8 mouse cellular contexts compared by ENCODE assay signal in genomic region chr7:97679239-97679638, GRCm38 (mm10). TPM values are rescaled to one million over a fixed set of nuclear protein-coding genes. Genes with fewer than 3 reads are reported as not detected.
A peak's percentile ranks its signal among the peaks of the same experiment; 100 is the strongest.
DNase-seq lines count a peak whose midpoint lies in the region; ATAC-seq and TF ChIP-seq lines count a peak whose summit lies in the region.
"Had no signal": no experiment of that assay in that cellular context is flagged by ENCODE, and none has a peak within 500 bp of the region (broad histone marks: within the 10 kb centered on the region; RNA-seq: fewer than 3 reads in every experiment).

No protein-coding gene starts in this region.

- no peak for TF ChIP-seq POLR2A in CH12.LX (IDR thresholded peaks at IDR 0.05; ENCODE audit: low read depth, low read length)

- no peaks in the 10 kb centered on the region for H3K9me3 ChIP-seq in CH12.LX (replicated peaks; ENCODE audit: low read length)
- H3K9me3 ChIP-seq in hindbrain, embryonic 13.5 days, result no peaks in the 10 kb centered on the region
- H3K9me3 ChIP-seq: stomach, embryonic 15.5 days had no signal

- ATAC-seq in Patski, result no peak
- ATAC-seq in megakaryocyte, adult 5-6 weeks (ENCODE audit: poor library complexity, severe bottlenecking), result peak; percentile 49; the same call in 1 of the 2 replicates
- ATAC-seq in hindbrain, embryonic 13.5 days (ENCODE audit: low FRiP score), result no peak

- peak; percentile 33 for DNase-seq in layer of hippocampus, adult 9-10 months (ENCODE audit: low spot score)
- DNase-seq in layer of hippocampus, adult 8-10 months (ENCODE audit: low spot score in 2 of 2), result no peak
- DNase-seq in CH12.LX (ENCODE audit: extremely low read depth) (peak; percentile 24), Patski (ENCODE audit: low read depth, low spot score) (no peak)
- no peak for DNase-seq in adrenal gland, postnatal 14 days

- no peaks in the 10 kb centered on the region for H3K4me1 ChIP-seq in CH12.LX (ENCODE audit: control insufficient read depth in 1 of 2, insufficient read depth in 2 of 2)
- H3K4me1 ChIP-seq in hindbrain, embryonic 13.5 days (replicated peaks), result no peaks in the 10 kb centered on the region
- H3K4me1 ChIP-seq: stomach, embryonic 15.5 days had no signal

- 23% methylated on average over 1 of the region's 1 CpGs for WGBS in hindbrain, embryonic 13.5 days

- TF ChIP-seq CTCF in CH12.LX (conservative IDR thresholded peaks at IDR 0.05 in 1 of 2, IDR thresholded peaks at IDR 0.05 in 1 of 2; ENCODE audit: low read depth in 2 of 2, low read length in 2 of 2), result peak in 1 of 2 experiments; percentile 59; a peak in 2 of 4 replicates
- peak; percentile 47 for TF ChIP-seq CTCF in Patski (IDR thresholded peaks at IDR 0.05)

- TF ChIP-seq RAD21 in CH12.LX (IDR thresholded peaks at IDR 0.05; ENCODE audit: low read depth, low read length), result peak; percentile 35

- H3K27ac ChIP-seq in CH12.LX (ENCODE audit: insufficient read depth, low read depth), result no peak overlapping the region
- H3K27ac ChIP-seq in hindbrain, embryonic 13.5 days, result no peak overlapping the region
- H3K27ac ChIP-seq: stomach, embryonic 15.5 days had no signal

- no peak overlapping the region for H3K4me3 ChIP-seq in CH12.LX (replicated peaks in 1 of 3; ENCODE audit: low read depth in 2 of 3, low read length in 2 of 3, poor library complexity in 1 of 3)
- no peak overlapping the region for H3K4me3 ChIP-seq in hindbrain, embryonic 13.5 days
- H3K4me3 ChIP-seq: stomach, embryonic 15.5 days had no signal

- POLR2A ChIA-PET in Patski (lab: Charles Lee), result no interaction called here

- H3K4me2 ChIP-seq in CH12.LX (ENCODE audit: insufficient read depth, low read depth, poor library complexity, severe bottlenecking), result no peak overlapping the region
- no peak overlapping the region for H3K4me2 ChIP-seq in hindbrain, embryonic 13.5 days
- H3K4me2 ChIP-seq: stomach, embryonic 15.5 days had no signal

- CTCF ChIA-PET in Patski (lab: Charles Lee), result interaction anchor here (0.9 to 1.9 kb wide), 4 partner anchors 11 to 254 kb away, joined by 3 to 11 read pairs (median 4); no protein-coding TSS in a partner anchor

- H3K27me3 ChIP-seq in CH12.LX (replicated peaks), result no peaks in the 10 kb centered on the region
- H3K27me3 ChIP-seq in Patski, result no peaks in the 10 kb centered on the region
- no peaks in the 10 kb centered on the region for H3K27me3 ChIP-seq in hindbrain, embryonic 13.5 days
- H3K27me3 ChIP-seq: stomach, embryonic 15.5 days had no signal

- dilution Hi-C loops in CH12.LX (cut with MboI; ENCODE audit: extremely low pct_ligation_motif_present, extremely low pct_unique_long_range_greater_than_20kb, low sequenced_read_pairs), result no loop called here

- H3K36me3 ChIP-seq in CH12.LX (replicated peaks in 1 of 2; ENCODE audit: control insufficient read depth in 1 of 2, insufficient read depth in 1 of 2, low read length in 1 of 2), result peaks cover 33 to 76% of the 10 kb centered on the region in 2 experiments
- peaks cover 58% of the 10 kb centered on the region for H3K36me3 ChIP-seq in hindbrain, embryonic 13.5 days

- in situ Hi-C loops in CH12.LX (cut with MboI; ENCODE audit: low pct_ligation_motif_present, low pct_unique_long_range_greater_than_20kb, low sequenced_read_pairs), result loop anchor here (25.0 kb wide), 1 partner anchor 242 kb away; no protein-coding TSS in a partner anchor
- in situ Hi-C loops in Patski (cut with MboI; ENCODE audit: low pct_unique_long_range_greater_than_20kb), result no loop called here

- H3K9ac ChIP-seq in CH12.LX (ENCODE audit: insufficient read depth, low read depth), result no peak overlapping the region
- no peak overlapping the region for H3K9ac ChIP-seq in hindbrain, embryonic 13.5 days
- H3K9ac ChIP-seq: stomach, embryonic 15.5 days had no signal

- no peaks in the 10 kb centered on the region for H3K79me2 ChIP-seq in CH12.LX (replicated peaks; ENCODE audit: control insufficient read depth, extremely low read depth, insufficient read depth, poor library complexity, severe bottlenecking)

- no peak for TF ChIP-seq EP300 in CH12.LX (IDR thresholded peaks at IDR 0.05; ENCODE audit: low read length)

TF ChIP-seq in CH12.LX, 34 proteins besides CTCF, POLR2A, EP300 and RAD21:
- TF ChIP-seq NRF1 (IDR thresholded peaks at IDR 0.05; ENCODE audit: low read depth, low read length) (no peak), SMC3 (IDR thresholded peaks at IDR 0.05; ENCODE audit: low read depth, low read length) (peak; percentile 21), TBP (conservative IDR thresholded peaks at IDR 0.05; ENCODE audit: low read depth, low read length) (no peak)
TF ChIP-seq in CH12.LX: peak in this region for 1.

RNA-seq across cellular contexts. Expression of gene Clns1a, which starts 17.2 kb away (rescaled TPM):
- 10 to 100 TPM; 80.7 to 94.0 (median 88.3) TPM for total RNA-seq in layer of hippocampus, adult 8-10 months (2022)
- total RNA-seq in CH12.LX (2012; rRNA removed) (140 and 172 TPM in 2 replicates), CH12.LX (2014; rRNA removed) (305 and 306 TPM in 2 replicates)
- polyA plus RNA-seq in CH12.LX (2012; ENCODE audit: insufficient read length, low read depth) (240 and 284 TPM in 2 replicates), Patski (2021) (82.0 TPM)
- 92.5 and 97.6 TPM in 2 replicates for total RNA-seq in megakaryocyte, adult 5-6 weeks (2015)
- 95.1 and 105 TPM in 2 replicates for total RNA-seq in megakaryocyte, adult 5-6 weeks (2017)
- total RNA-seq in adrenal gland, postnatal 14 days (2021), result 50.2 and 63.4 TPM in 2 replicates
- 192 and 198 TPM in 2 replicates for polyA plus RNA-seq in hindbrain, embryonic 13.5 days (2015; fragmentation: Nextera tagmentation; extraction: Ambion mirVana)

RNA-seq across cellular contexts. Expression of gene Aqp11, which starts 58.9 kb away (rescaled TPM):
- total RNA-seq in layer of hippocampus, adult 8-10 months (2022), result 10 to 100 TPM; 31.3 to 38.5 (median 34.4) TPM
- 0.42 and 0.89 TPM in 2 replicates for total RNA-seq in CH12.LX (2012; rRNA removed)
- 0.28 and 0.46 TPM in 2 replicates for total RNA-seq in CH12.LX (2014; rRNA removed)
- polyA plus RNA-seq in CH12.LX (2012; ENCODE audit: insufficient read length, low read depth), result 1.0 and 2.0 TPM in 2 replicates
- 0.35 TPM for polyA plus RNA-seq in Patski (2021)
- total RNA-seq in megakaryocyte, adult 5-6 weeks (2015), result 0.23 and 0.42 TPM in 2 replicates
- total RNA-seq in megakaryocyte, adult 5-6 weeks (2017), result 0.04 TPM in 2 replicates
- 4.9 and 8.7 TPM in 2 replicates for total RNA-seq in adrenal gland, postnatal 14 days (2021)
- 14.2 and 15.1 TPM in 2 replicates for polyA plus RNA-seq in hindbrain, embryonic 13.5 days (2015; fragmentation: Nextera tagmentation; extraction: Ambion mirVana)

Comparison
In these comparisons a context has a peak if more than half of its experiments do, and no peak if none do; other contexts are left out.
1. DNase-seq: peak in layer of hippocampus, adult 9-10 months (single experiment) and CH12.LX (single experiment); none in layer of hippocampus, adult 8-10 months (0 of 2), Patski (single experiment) and adrenal gland, postnatal 14 days (single experiment).